Mouse (Mus musculus) cerebellum, adult 11-12 months (tissue): Measurements from ENCODE around the gene C1qbp.
A peak's percentile ranks its signal among the peaks of the same experiment; 100 is the strongest.

Source experiments
- DNase-seq: peaks from one replicate; pipeline ENCODE4 v3.0.0; 2022

C1qbp gene

GRCm38 (mm10) chr11:70972586-70972985 lies 10.2 kb downstream of the C1qbp start:
- no peak for DNase-seq

DNA sequence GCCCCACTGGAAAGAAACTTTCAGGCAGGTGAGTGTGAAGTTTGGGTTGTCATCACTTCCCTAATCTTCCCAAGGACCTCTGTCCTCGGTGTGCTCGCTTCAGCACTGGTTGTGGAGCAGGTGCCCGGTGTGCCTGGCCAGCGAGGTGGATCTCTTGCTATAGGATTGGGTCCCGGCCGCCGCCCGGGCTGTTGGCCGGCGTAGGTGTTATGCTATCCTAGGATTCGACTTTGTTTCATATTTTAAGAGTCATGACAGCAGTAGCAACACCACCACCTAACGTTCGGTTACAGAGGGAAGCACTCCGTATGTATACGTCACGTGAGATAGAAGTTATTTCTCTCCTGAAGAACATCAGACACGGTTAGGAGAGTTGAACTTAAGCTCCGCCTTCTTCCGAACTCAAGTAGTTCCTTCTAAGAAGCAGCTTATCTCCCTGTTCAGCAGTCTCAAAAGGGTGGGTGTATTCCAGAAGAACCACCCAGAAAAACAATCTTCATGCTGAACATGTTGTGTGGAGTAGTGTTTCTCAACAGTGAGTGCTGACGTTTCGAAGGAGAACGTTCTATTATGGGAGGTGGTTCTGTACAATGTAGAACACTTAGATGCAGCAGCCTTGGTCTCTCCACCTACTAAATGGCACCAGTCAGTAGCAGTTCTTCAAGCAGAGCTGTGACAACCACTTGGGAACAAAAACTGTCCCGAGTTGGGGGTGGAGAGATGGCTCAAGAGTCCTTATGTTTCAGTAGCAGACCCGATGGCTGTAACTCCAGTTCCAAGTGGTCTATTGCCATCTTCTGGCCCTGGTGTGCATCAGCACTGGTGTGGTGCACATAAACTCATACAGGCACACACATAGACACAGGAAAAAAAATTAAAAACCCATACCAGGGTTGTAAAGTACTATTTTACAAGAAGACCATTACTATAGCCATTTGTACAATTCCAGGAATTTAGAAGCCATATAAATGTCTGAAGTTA lies 12.0 kb downstream of the C1qbp start:
- peak; percentile 32 for DNase-seq

- DNase-seq: peak; percentile 95
Measured at GRCm38 (mm10) chr11:70969821-70970559, 12.8 kb downstream of the C1qbp start, which contains the start of the genes Nup88 and Rpain. Nup88 (minus strand) TSS chr11:70969973. Rpain (plus strand) TSS chr11:70970213.

GRCm38 (mm10) chr11:70969271-70969794 lies 13.5 kb downstream of the C1qbp start:
- DNase-seq: no peak

- DNase-seq: no peak
Measured at GRCm38 (mm10) chr11:70964222-70964907, 18.5 kb downstream of the C1qbp start.

- DNase-seq: no peak
Measured at GRCm38 (mm10) chr11:70960786-70961554, 21.9 kb downstream of the C1qbp start.

GRCm38 (mm10) chr11:70954711-70955110 lies 28.1 kb downstream of the C1qbp start:
- DNase-seq: no peak

- no peak for DNase-seq
Measured at GRCm38 (mm10) chr11:70944935-70945817, 37.6 kb downstream of the C1qbp start.

DNA sequence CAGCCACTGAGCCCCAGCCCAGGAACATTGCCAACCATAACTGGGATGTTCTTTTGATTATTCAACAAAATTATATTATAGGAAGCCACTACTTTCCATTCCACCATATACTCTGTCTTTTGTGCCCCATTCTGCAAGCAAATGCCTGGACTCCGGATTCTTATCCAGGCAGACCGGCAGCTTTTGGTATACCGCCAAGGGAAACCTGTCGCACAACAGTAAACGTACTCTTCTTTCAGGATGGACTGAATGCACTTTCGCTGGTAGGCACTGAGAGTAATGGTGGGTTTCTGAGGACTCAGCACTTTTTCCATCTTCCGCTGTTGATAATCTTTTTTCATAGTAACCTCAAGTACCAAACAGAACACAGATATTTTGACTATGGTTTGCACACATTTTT lies 39.2 kb downstream of the C1qbp start:
- DNase-seq: no peak

GRCm38 (mm10) chr11:70942596-70942995 lies 40.2 kb downstream of the C1qbp start:
- DNase-seq: no peak

- no peak for DNase-seq
Measured at GRCm38 (mm10) chr11:70935316-70935715, 47.5 kb downstream of the C1qbp start.

DNA sequence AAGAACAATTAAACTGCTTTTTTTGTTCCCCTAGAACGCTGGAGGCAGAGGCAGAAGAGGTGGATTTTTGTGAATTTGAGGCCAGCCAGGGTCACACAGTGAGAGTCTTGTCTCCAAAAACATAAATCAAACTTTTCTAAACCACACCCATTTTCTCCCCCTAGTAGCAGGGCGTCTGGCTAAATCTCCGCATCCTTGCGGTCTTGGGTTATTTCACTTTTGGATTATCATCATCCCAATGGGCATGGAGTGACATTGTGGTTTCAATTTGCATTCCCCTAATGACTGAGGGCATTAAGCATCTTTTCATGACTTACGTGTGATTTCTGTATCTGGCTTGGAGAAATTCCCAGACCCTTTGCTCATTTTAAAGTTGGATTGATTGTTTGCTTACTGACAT lies 51.4 kb downstream of the C1qbp start:
- no peak for DNase-seq
